Mouse (Mus musculus): ENCODE measurements at regions not wholly inside any gene's neighbourhood (a gene's known extent, or its start where the extent isn't known, plus 50 kb on each side); places are given as distances from the start of the nearest gene placed in this dataset.

- TF ChIP-seq CTCF (IDR thresholded peaks at IDR 0.05; ENCODE audit: control insufficient read depth, insufficient read depth, insufficient read length) (no peak), CEBPB (IDR thresholded peaks at IDR 0.05; ENCODE audit: low read depth) (no peak), MYOG (IDR thresholded peaks at IDR 0.05; ENCODE audit: control insufficient read depth, extremely low read depth, insufficient read length) (no peak), USF1 (IDR thresholded peaks at IDR 0.05; ENCODE audit: low read depth) (no peak)
These were observed 136.1 kb upstream of the Cdkn2b start for GRCm38 (mm10) chr4:89446765-89447487.

All from C2C12 (cell line).